ENCODE assay signal across 8 mouse cellular contexts in the genomic region with DNA sequence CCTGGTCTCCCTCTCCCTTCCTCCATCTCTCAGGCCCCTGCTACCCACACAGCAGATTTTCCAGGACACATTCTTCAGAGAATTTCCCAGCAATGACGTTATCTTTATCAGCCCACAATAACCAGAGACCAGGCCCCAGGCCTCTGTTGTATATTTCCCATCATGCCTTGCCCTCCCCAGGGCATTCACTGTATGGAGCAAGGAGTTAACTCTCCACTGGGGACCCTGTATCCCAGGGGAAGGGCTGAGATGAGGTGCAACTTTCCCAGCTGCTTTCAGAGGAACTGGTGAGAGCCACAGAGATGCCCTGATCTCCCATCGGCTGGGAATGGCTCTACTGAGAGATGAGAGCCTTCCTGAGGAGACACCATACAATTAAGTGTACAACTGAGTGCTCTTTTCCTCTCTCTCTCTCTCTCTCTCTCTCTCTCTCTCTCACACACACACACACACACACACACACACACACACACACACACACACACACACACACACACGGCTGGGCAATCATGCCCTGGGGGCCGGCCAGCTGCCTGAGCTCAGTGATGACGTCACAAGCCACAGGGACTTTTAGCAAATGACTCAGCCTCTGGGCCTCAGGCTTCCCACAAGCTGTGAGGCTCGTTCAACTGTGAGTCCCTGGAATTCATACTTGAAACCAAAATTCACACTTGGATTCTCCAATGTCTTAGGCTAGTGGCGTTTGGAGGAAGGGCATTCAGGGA. TPM values are rescaled to one million over a fixed set of nuclear protein-coding genes. Genes with fewer than 3 reads are reported as not detected.
A peak's percentile ranks its signal among the peaks of the same experiment; 100 is the strongest.
DNase-seq lines count a peak whose midpoint lies in the region; ATAC-seq and TF ChIP-seq lines count a peak whose summit lies in the region.

No protein-coding gene starts in this region.

- H3K4me3 ChIP-seq in intestine, postnatal 0 days (ENCODE audit: low read depth, low read length) = no peak overlapping the region
- no peak overlapping the region for H3K4me3 ChIP-seq in intestine, embryonic 16.5 days (ENCODE audit: low read length)
- H3K4me3 ChIP-seq in C2C12 (ENCODE audit: insufficient read depth, poor library complexity, severe bottlenecking) = no peak overlapping the region

- no peak overlapping the region for H3K4me2 ChIP-seq in intestine, postnatal 0 days (replicated peaks; ENCODE audit: low read depth)
- H3K4me2 ChIP-seq in intestine, embryonic 16.5 days (ENCODE audit: low read depth, low read length) = no peak overlapping the region

- H3ac ChIP-seq in C2C12 (ENCODE audit: control insufficient read depth, insufficient read length, low read depth) = peak overlapping the region; percentile 13

- no peaks in the 10 kb centered on the region for H3K79me2 ChIP-seq in C2C12 (ENCODE audit: control insufficient read depth, insufficient read depth)

- H3K27ac ChIP-seq in intestine, postnatal 0 days (ENCODE audit: low read depth, low read length) = peak overlapping the region; percentile 41; the same call in 1 of the 2 replicates
- H3K27ac ChIP-seq in intestine, embryonic 16.5 days (ENCODE audit: low read length) = no peak overlapping the region

- no peaks in the 10 kb centered on the region; the same call in 1 of the 2 replicates for H3K36me3 ChIP-seq in intestine, postnatal 0 days (ENCODE audit: control insufficient read depth, insufficient read depth)
- no peaks in the 10 kb centered on the region for H3K36me3 ChIP-seq in intestine, embryonic 16.5 days (ENCODE audit: control insufficient read depth, insufficient read depth, low read length)
- no peaks in the 10 kb centered on the region for H3K36me3 ChIP-seq in C2C12 (ENCODE audit: control insufficient read depth, insufficient read depth)

- no peak for ATAC-seq in intestine, postnatal 0 days
- no peak for ATAC-seq in intestine, embryonic 16.5 days
- peak; percentile 73 for ATAC-seq in granulocyte monocyte progenitor cell, adult 5-6 weeks (replicated peaks; ENCODE audit: poor library complexity, severe bottlenecking)
- no peak for ATAC-seq in megakaryocyte-erythroid progenitor cell, adult 5-6 weeks (replicated peaks; ENCODE audit: low FRiP score, low TSS enrichment, poor library complexity, severe bottlenecking)

- H3K9ac ChIP-seq in intestine, postnatal 0 days (ENCODE audit: low read depth, low read length) = no peak overlapping the region
- no peak overlapping the region for H3K9ac ChIP-seq in intestine, embryonic 16.5 days (ENCODE audit: low read depth, low read length)

- H3K79me3 ChIP-seq in C2C12 (ENCODE audit: low read depth) = no peaks in the 10 kb centered on the region

- DNase-seq in adrenal gland, postnatal 25 days = peak; percentile 65
- DNase-seq in liver = peak; percentile 72
- DNase-seq in natural killer cell, adult 2 months (ENCODE audit: low spot score in 2 of 2) = peak; percentile 87 to 94

- 0 out of 2 replicates have a peak, but pooled peaks cover 3% of the 10 kb centered on the region for H3K4me1 ChIP-seq in intestine, postnatal 0 days (replicated peaks; ENCODE audit: control insufficient read depth, insufficient read depth, low read length)
- no peaks in the 10 kb centered on the region for H3K4me1 ChIP-seq in intestine, embryonic 16.5 days (ENCODE audit: control insufficient read depth, insufficient read depth, low read length)

- TF ChIP-seq CTCF in intestine, postnatal 0 days (IDR thresholded peaks at IDR 0.05; ENCODE audit: low read depth) = no peak
- TF ChIP-seq CTCF in C2C12 (IDR thresholded peaks at IDR 0.05; ENCODE audit: control insufficient read depth, insufficient read depth, insufficient read length) = no peak

- WGBS in intestine, postnatal 0 days = 34% methylated on average over 7 of the region's 7 CpGs
- 34% methylated on average over 7 of the region's 7 CpGs for WGBS in intestine, embryonic 16.5 days

- H3K27me3 ChIP-seq in intestine, postnatal 0 days (replicated peaks; ENCODE audit: control insufficient read depth, insufficient read depth, low read length) = no peaks in the 10 kb centered on the region
- H3K27me3 ChIP-seq in intestine, embryonic 16.5 days (replicated peaks; ENCODE audit: control insufficient read depth, insufficient read depth, low read length) = no peaks in the 10 kb centered on the region
- H3K27me3 ChIP-seq in C2C12 (ENCODE audit: control insufficient read depth, insufficient read depth, insufficient read length) = no peaks in the 10 kb centered on the region

- no peaks in the 10 kb centered on the region for H3K9me3 ChIP-seq in intestine, postnatal 0 days (ENCODE audit: control insufficient read depth)
- no peaks in the 10 kb centered on the region for H3K9me3 ChIP-seq in intestine, embryonic 16.5 days (ENCODE audit: control insufficient read depth, low read length)

TF ChIP-seq in C2C12, 6 proteins besides CTCF, POLR2A, EP300 and RAD21:
- TF ChIP-seq MYOD1 (IDR thresholded peaks at IDR 0.05; ENCODE audit: control insufficient read depth, insufficient read length, low read depth) (no peak), FOSL1 (IDR thresholded peaks at IDR 0.05; ENCODE audit: insufficient read depth, low read length, poor library complexity, severe bottlenecking) (peak; percentile 85), MAX (IDR thresholded peaks at IDR 0.05) (peak; percentile 29), MYOG (IDR thresholded peaks at IDR 0.05; ENCODE audit: control insufficient read depth, extremely low read depth, insufficient read length) (no peak), CEBPB (IDR thresholded peaks at IDR 0.05; ENCODE audit: low read depth) (no peak), USF1 (IDR thresholded peaks at IDR 0.05; ENCODE audit: low read depth) (no peak)
TF ChIP-seq in C2C12: peak in this region for 2.

RNA-seq across cellular contexts. Expression of gene Tmprss6, which starts 18.6 kb away (rescaled TPM):
- polyA plus RNA-seq in intestine, postnatal 0 days (2015; fragmentation: Nextera tagmentation; extraction: Ambion mirVana) = 0.63 and 0.84 TPM in 2 replicates
- polyA plus RNA-seq in intestine, embryonic 16.5 days (2015; fragmentation: Nextera tagmentation; extraction: Ambion mirVana) = 0.45 and 0.82 TPM in 2 replicates
- 0.06 TPM for polyA plus RNA-seq in C2C12 (2012; fragmentation: generic; extraction: Trizol)
- total RNA-seq in adrenal gland, postnatal 25 days (2021) = 1.9 and 4.9 TPM in 2 replicates
- not detected in 2 replicates for total RNA-seq in granulocyte monocyte progenitor cell, adult 5-6 weeks (2014; fragmentation: Nextera tagmentation)
- not detected in 2 replicates for total RNA-seq in granulocyte monocyte progenitor cell, adult 5-6 weeks (2017)
- 0.96 TPM in 1 of 2 replicates, not detected in the other for total RNA-seq in megakaryocyte-erythroid progenitor cell, adult 5-6 weeks (2014; fragmentation: Nextera tagmentation)
- 0.46 TPM in 1 of 2 replicates, not detected in the other for total RNA-seq in megakaryocyte-erythroid progenitor cell, adult 5-6 weeks (2017)

RNA-seq across cellular contexts. Expression of gene Kctd17, which starts 21.5 kb away (rescaled TPM):
- 18.6 and 20.1 TPM in 2 replicates for polyA plus RNA-seq in intestine, postnatal 0 days (2015; fragmentation: Nextera tagmentation; extraction: Ambion mirVana)
- 20.2 and 23.6 TPM in 2 replicates for polyA plus RNA-seq in intestine, embryonic 16.5 days (2015; fragmentation: Nextera tagmentation; extraction: Ambion mirVana)
- 228 TPM for polyA plus RNA-seq in C2C12 (2012; fragmentation: generic; extraction: Trizol)
- total RNA-seq in adrenal gland, postnatal 25 days (2021) = 73.5 and 84.3 TPM in 2 replicates
- 13.0 and 27.4 TPM in 2 replicates for total RNA-seq in granulocyte monocyte progenitor cell, adult 5-6 weeks (2014; fragmentation: Nextera tagmentation)
- total RNA-seq in granulocyte monocyte progenitor cell, adult 5-6 weeks (2017) = 8.3 and 15.4 TPM in 2 replicates
- 0.82 TPM in 1 of 2 replicates, not detected in the other for total RNA-seq in megakaryocyte-erythroid progenitor cell, adult 5-6 weeks (2014; fragmentation: Nextera tagmentation)
- 2.2 TPM in 1 of 2 replicates, not detected in the other for total RNA-seq in megakaryocyte-erythroid progenitor cell, adult 5-6 weeks (2017)

RNA-seq across cellular contexts. Expression of gene Mpst, which starts 43.6 kb away (rescaled TPM):
- polyA plus RNA-seq in intestine, postnatal 0 days (2015; fragmentation: Nextera tagmentation; extraction: Ambion mirVana) = 2.8 and 3.2 TPM in 2 replicates
- 3.0 and 3.4 TPM in 2 replicates for polyA plus RNA-seq in intestine, embryonic 16.5 days (2015; fragmentation: Nextera tagmentation; extraction: Ambion mirVana)
- 44.7 TPM for polyA plus RNA-seq in C2C12 (2012; fragmentation: generic; extraction: Trizol)
- 56.9 and 61.7 TPM in 2 replicates for total RNA-seq in adrenal gland, postnatal 25 days (2021)
- total RNA-seq in granulocyte monocyte progenitor cell, adult 5-6 weeks (2014; fragmentation: Nextera tagmentation) = 8.4 and 9.1 TPM in 2 replicates
- 26.2 and 30.2 TPM in 2 replicates for total RNA-seq in granulocyte monocyte progenitor cell, adult 5-6 weeks (2017)
- 18.7 and 23.2 TPM in 2 replicates for total RNA-seq in megakaryocyte-erythroid progenitor cell, adult 5-6 weeks (2014; fragmentation: Nextera tagmentation)
- total RNA-seq in megakaryocyte-erythroid progenitor cell, adult 5-6 weeks (2017) = 37.0 and 41.1 TPM in 2 replicates

RNA-seq across cellular contexts. Expression of gene Tst, which starts 44.1 kb away (rescaled TPM):
- polyA plus RNA-seq in intestine, postnatal 0 days (2015; fragmentation: Nextera tagmentation; extraction: Ambion mirVana) = 36.7 and 48.3 TPM in 2 replicates
- 62.9 and 68.1 TPM in 2 replicates for polyA plus RNA-seq in intestine, embryonic 16.5 days (2015; fragmentation: Nextera tagmentation; extraction: Ambion mirVana)
- 21.4 TPM for polyA plus RNA-seq in C2C12 (2012; fragmentation: generic; extraction: Trizol)
- total RNA-seq in adrenal gland, postnatal 25 days (2021) = 246 and 299 TPM in 2 replicates
- total RNA-seq in granulocyte monocyte progenitor cell, adult 5-6 weeks (2014; fragmentation: Nextera tagmentation) = 18.7 and 29.9 TPM in 2 replicates
- total RNA-seq in granulocyte monocyte progenitor cell, adult 5-6 weeks (2017) = 12.6 and 16.5 TPM in 2 replicates
- total RNA-seq in megakaryocyte-erythroid progenitor cell, adult 5-6 weeks (2014; fragmentation: Nextera tagmentation) = 6.4 and 10.2 TPM in 2 replicates
- total RNA-seq in megakaryocyte-erythroid progenitor cell, adult 5-6 weeks (2017) = 0.80 and 2.1 TPM in 2 replicates

RNA-seq across cellular contexts. Expression of gene Il2rb, which starts 45.2 kb away (rescaled TPM):
- 0.58 and 0.63 TPM in 2 replicates for polyA plus RNA-seq in intestine, postnatal 0 days (2015; fragmentation: Nextera tagmentation; extraction: Ambion mirVana)
- 1.8 and 2.1 TPM in 2 replicates for polyA plus RNA-seq in intestine, embryonic 16.5 days (2015; fragmentation: Nextera tagmentation; extraction: Ambion mirVana)
- polyA plus RNA-seq in C2C12 (2012; fragmentation: generic; extraction: Trizol) = 0.01 TPM
- total RNA-seq in adrenal gland, postnatal 25 days (2021) = 0.48 and 0.58 TPM in 2 replicates
- not detected in 2 replicates for total RNA-seq in granulocyte monocyte progenitor cell, adult 5-6 weeks (2014; fragmentation: Nextera tagmentation)
- not detected in 2 replicates for total RNA-seq in granulocyte monocyte progenitor cell, adult 5-6 weeks (2017)
- 8.6 and 18.4 TPM in 2 replicates for total RNA-seq in megakaryocyte-erythroid progenitor cell, adult 5-6 weeks (2014; fragmentation: Nextera tagmentation)
- total RNA-seq in megakaryocyte-erythroid progenitor cell, adult 5-6 weeks (2017) = 0.88 and 9.5 TPM in 2 replicates
